Mouse (Mus musculus): Measurements from ENCODE around the gene Rrp36.

DNA sequence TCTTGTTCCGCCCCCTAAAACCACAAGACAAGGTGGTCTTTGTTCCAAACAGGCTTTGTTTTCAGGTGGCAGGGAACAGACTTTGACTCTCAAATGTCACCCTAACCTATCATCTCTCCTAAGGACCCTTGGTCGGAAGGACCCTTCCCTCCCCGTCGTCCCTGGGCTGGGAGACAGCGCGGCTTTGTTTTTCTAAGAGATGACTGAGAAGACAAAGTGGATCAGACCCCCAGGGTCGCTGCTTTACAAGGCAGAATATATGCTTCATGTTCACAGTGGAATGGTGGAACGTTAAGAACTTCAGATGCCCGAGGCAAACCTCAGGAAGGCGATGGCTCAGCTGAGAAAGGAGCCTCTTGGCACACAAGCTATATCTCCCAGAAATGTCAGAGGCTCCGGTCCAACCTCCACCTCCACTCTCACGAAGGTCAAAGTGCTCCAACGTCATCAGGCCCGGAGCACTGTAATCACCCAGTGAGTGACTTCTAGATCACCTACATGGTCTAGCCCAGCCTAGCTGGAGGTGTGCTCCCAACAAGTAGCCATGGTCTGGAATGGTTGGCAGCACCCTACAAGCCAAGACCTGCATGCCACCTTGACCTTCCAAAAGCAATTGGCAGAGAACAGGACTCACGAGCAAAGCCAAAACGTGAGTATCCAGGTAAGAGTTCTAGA is 54.3 kb downstream of the Rrp36 start:
- TF ChIP-seq CTCF (IDR thresholded peaks at IDR 0.05; ENCODE audit: low read depth, low read length) (no peak), POLR2A (IDR thresholded peaks at IDR 0.05; ENCODE audit: insufficient read depth, low read length) (no peak), EP300 (IDR thresholded peaks at IDR 0.05; ENCODE audit: insufficient read depth, low read depth, low read length) (no peak)
